Mouse (Mus musculus) kidney, adult 2 months (tissue): ENCODE measurements around the gene Slc10a7. TPM values are rescaled to one million over a fixed set of nuclear protein-coding genes. Genes with fewer than 3 reads are reported as not detected.
A peak's percentile ranks its signal among the peaks of the same experiment; 100 is the strongest.
"Not testable (repeated sequence)": the region's sequence is repeated elsewhere in the genome, so short reads cannot be mapped to it uniquely, and the experiment has no call there.

Experiments used
- DNase-seq: peaks from one replicate; pipeline ENCODE4 v3.0.0; 2021
- H3K27ac ChIP-seq: fragments of 200-500 bp; 2 replicates; pipeline ENCODE4 v1.5.1; 2012; ENCODE audit warnings: low read depth, low read length, control low read depth, inconsistent platforms; ENCODE audit not compliant: insufficient read depth
- H3K27me3 ChIP-seq: fragments of 200-500 bp; replicated peaks from 2 replicates; pipeline ENCODE4 v1.6.1; 2012; ENCODE audit warnings: mild to moderate bottlenecking, moderate library complexity, low read length, inconsistent platforms; ENCODE audit not compliant: control insufficient read depth, insufficient read depth
- H3K36me3 ChIP-seq: fragments of 200-500 bp; 2 replicates; pipeline ENCODE4 v1.6.1; 2012; ENCODE audit warnings: mild to moderate bottlenecking, moderate library complexity, low read length, inconsistent platforms; ENCODE audit not compliant: control insufficient read depth, insufficient read depth
- H3K4me1 ChIP-seq: fragments of 200-500 bp; 2 replicates; pipeline ENCODE4 v1.6.1; 2011; ENCODE audit warnings: low read length; ENCODE audit not compliant: control insufficient read depth, insufficient read depth
- H3K4me3 ChIP-seq: fragments of 200-500 bp; 2 replicates; pipeline ENCODE4 v1.5.1; 2011; ENCODE audit warnings: mild to moderate bottlenecking, low read depth, low read length, control low read depth; ENCODE audit not compliant: insufficient read depth
- CTCF ChIP-seq: fragments of 200-500 bp; conservative IDR thresholded peaks from 2 replicates; pipeline ENCODE4 v1.5.1; 2011; ENCODE audit warnings: low read depth, mild to moderate bottlenecking, control low read depth, low read length, moderate library complexity, mixed read lengths; ENCODE audit not compliant: insufficient read depth, insufficient read length
- POLR2A ChIP-seq: fragments of 200-500 bp; IDR thresholded peaks from one replicate; pipeline ENCODE4 v1.6.1; 2011; ENCODE audit warnings: low read depth, low read length, control low read depth
- WGBS: fragments of 180-500 bp; shearing (Covaris S2); methylation state at CpG from one replicate; pipeline ENCODE4 v1.1.7; 2018; 5-methylcytosine and 5-hydroxymethylcytosine counted together
- polyA plus RNA-seq: library from polyadenylated mRNA; depleted of rRNA; stranded (reverse); fragments of >200 nt; gene quantifications from 2 replicates; pipeline ENCODE4 v1.2.3, GENCODE M21; 2012

The Slc10a7 gene
- polyA plus RNA-seq, 1 experiment = 8.1 TPM

DNA sequence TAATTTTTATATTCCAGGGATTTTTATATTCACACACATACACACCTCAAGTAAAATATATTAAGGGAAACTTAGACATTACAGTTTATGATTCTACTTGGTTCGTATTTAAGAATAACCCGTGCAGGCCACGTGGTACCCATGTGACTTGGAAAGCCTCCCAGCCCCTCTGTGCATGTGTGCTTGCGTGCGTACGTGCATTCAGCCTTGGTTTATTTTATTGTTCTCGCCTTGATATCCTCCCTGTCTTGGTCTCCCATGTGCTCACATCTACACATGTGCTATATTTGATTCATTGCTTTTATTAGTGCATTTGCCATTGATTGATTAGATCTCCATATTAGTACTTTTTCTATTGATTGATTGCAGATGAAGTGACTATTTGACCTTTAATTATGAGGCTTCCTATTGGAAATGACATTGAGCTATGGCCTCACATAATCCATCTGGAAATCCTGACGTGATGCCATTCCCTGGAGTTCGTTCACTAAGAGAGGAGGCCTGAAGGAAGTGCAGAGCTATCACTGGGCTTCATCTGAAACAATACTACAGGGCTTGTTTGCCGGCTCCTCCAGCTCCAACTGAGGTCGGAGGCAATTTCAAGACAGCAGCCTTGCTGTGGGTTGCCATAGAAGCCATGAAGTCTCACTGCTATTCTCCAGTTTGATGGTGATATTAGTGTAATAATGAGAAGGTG is 200.9 kb downstream of the Slc10a7 start:
- no peak for TF ChIP-seq CTCF
- TF ChIP-seq POLR2A = no peak
- Histone ChIP-seq H3K27ac (no peak overlapping the region), H3K27me3 (no peaks in the 10 kb centered on the region), H3K4me1 (no peaks in the 10 kb centered on the region), H3K36me3 (no peaks in the 10 kb centered on the region), H3K4me3 (no peak overlapping the region)
- DNase-seq = no peak
- WGBS = 87% methylated on average over 11 of the region's 11 CpGs

DNA sequence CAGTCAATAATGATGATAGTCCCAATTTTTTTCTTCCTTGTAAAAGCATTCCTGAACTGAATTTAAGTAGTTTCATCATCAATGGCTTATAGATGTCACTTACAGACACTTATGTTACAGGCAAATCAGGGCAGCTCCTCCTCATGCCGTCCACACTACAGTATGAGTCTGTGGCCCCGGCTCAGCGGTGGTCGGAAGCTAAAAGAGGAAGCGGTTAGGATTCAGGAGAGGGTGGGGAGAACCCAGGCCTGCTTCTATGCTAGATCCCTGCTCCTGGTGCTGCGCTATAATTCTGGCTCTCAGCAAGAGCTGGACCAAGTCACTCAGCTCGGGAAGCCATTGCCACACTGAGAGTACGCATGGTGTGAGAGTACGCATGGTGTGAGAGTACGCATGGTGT is 201.8 kb downstream of the Slc10a7 start:
- no peak for DNase-seq
- Histone ChIP-seq H3K4me1 (no peaks in the 10 kb centered on the region), H3K27me3 (no peaks in the 10 kb centered on the region), H3K27ac (no peak overlapping the region), H3K4me3 (no peak overlapping the region), H3K36me3 (no peaks in the 10 kb centered on the region)
- TF ChIP-seq POLR2A (no peak), CTCF (no peak)
- WGBS = 95% methylated on average over 10 of the region's 10 CpGs

DNA sequence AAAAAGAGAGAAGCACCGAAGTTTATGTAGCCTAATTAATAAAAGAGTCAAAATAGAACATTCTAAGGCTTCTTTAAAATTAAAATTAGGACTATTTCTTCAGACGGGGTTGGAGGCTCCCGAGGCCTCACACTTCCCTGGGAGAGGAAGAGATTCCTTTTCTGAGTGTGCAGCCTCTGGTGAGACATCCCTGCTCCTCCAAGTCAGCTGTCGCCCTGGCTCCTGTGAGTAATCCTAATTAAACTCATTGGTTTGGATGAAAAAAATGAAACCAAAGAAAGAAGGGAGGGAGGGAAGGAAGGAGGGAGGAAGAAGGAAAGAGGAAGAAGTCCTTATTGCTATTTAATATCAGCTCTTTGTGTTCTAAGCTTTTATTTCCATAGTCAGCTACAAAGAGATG is 205.7 kb downstream of the Slc10a7 start:
- Histone ChIP-seq H3K27ac (no peak overlapping the region), H3K36me3 (no peaks in the 10 kb centered on the region), H3K4me3 (no peak overlapping the region), H3K4me1 (no peaks in the 10 kb centered on the region), H3K27me3 (no peaks in the 10 kb centered on the region)
- DNase-seq = no peak
- whole genome bisulfite sequencing = 71% methylated on average over 4 of the region's 4 CpGs
- TF ChIP-seq CTCF (no peak), POLR2A (no peak)

GRCm38 (mm10) chr8:78716546-78716945 is 207.4 kb downstream of the Slc10a7 start:
- WGBS = 96% methylated on average over 7 of the region's 7 CpGs
- Histone ChIP-seq H3K36me3 (no peaks in the 10 kb centered on the region), H3K27ac (no peak overlapping the region), H3K27me3 (no peaks in the 10 kb centered on the region), H3K4me1 (no peaks in the 10 kb centered on the region), H3K4me3 (no peak overlapping the region)
- TF ChIP-seq CTCF (no peak), POLR2A (no peak)
- DNase-seq = no peak

DNA sequence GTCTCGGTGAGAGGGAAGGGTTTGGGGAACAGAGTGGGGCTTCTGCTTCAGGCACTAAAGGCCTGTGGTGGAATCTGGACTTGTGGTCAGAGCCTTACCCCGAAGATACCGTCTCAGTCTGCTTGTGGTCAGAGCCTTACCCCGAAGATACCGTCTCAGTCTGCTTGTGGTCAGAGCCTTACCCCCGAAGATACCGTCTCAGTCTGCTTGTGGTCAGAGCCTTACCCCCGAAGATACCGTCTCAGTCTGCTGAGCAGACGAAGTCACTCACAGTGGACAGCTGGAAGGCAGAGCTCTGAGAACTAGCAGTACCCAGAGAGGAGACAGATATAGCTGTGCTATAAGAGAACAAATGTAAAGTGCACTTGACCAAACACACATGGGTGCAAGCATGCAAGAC is 208.0 kb downstream of the Slc10a7 start:
- H3K4me3 ChIP-seq, H3K27ac ChIP-seq, H3K27me3 ChIP-seq, DNase-seq, H3K36me3 ChIP-seq, H3K4me1 ChIP-seq: not testable (repeated sequence)
- 88% methylated on average over 10 of the region's 10 CpGs for WGBS

DNA sequence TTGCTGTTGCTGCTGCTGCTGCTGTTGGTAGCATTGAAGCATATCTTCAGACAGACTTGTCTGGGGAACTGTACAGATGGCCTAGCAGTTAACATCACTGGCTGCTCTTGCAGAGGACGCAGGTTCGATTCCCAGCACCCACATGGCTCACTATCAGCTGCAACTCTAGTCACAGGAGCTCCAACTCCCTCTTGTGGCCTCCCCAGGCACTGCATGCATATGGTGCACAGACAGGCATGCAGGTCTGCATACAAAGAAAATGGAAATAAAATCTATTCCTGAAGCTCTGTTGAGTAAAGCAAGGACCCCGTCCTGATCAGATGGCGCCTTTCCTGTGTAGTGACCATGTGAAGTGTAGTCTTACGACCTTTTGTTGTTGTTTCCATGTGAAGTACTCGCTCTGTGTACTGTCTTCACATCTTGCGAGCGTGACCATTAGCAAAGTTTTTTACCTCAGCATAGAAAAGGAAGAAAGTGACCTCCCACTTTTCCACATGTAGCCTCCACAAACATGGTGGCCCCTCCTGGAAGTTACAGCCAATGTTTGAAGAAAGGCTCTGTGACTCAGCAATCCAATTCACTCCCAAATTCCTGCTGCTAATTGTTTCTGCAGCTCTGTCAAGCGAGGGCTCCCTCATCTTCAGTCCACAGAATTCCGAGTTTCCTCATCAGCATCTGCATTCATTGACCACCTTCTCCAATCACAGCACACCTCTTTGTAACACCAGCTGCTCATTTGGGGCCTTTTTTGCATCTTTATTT is 210.3 kb downstream of the Slc10a7 start:
- Histone ChIP-seq H3K27me3 (no peaks in the 10 kb centered on the region), H3K27ac (no peak overlapping the region)

DNA sequence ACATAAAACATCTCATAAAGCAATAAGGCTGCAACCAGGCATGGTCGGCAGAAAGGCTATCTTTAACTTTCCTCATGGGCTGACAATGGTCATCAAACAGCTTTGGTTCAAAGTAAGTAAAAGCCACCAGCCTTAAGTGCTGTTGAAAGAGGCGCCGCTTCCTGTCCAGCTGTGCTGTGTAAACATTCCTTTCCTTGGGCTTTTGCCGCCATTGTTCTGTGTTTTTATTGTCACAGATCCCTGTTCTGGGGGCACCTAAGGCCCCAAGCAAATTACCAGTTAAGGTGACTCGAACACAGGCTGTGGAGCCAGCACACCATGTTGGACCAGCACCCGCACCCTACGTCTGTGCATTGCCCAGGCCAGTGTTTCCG is 210.9 kb downstream of the Slc10a7 start:
- H3K4me3 ChIP-seq = no peak overlapping the region

More for the DNA sequence above, 210.3 kb downstream of the Slc10a7 start:
- 0 out of 2 replicates have a peak, but pooled peaks have one; percentile 24 for TF ChIP-seq CTCF
- no peak for TF ChIP-seq POLR2A
- no peaks in the 10 kb centered on the region for H3K4me1 ChIP-seq
- no peak for DNase-seq
- 90% methylated on average over 10 of the region's 10 CpGs for WGBS
- H3K4me3 ChIP-seq = no peak overlapping the region
- H3K36me3 ChIP-seq = no peaks in the 10 kb centered on the region

More for the DNA sequence above, 210.9 kb downstream of the Slc10a7 start:
- 72% methylated on average over 8 of the region's 8 CpGs for WGBS
- TF ChIP-seq POLR2A (no peak), CTCF (no peak)
- no peaks in the 10 kb centered on the region for H3K4me1 ChIP-seq
- no peak for DNase-seq
- no peaks in the 10 kb centered on the region for H3K27me3 ChIP-seq
- no peak overlapping the region for H3K27ac ChIP-seq
- no peaks in the 10 kb centered on the region for H3K36me3 ChIP-seq
